Mouse (Mus musculus) heart, adult 9 months (tissue): ENCODE data around the gene Gm960.

Source experiments
- DNase-seq, 2 experiments: peaks; one replicate each; pipeline ENCODE4 v3.0.0; 2022; ENCODE audit warnings: low spot score in 2 of 2

Gm960 gene

GRCm38 (mm10) chr19:4711601-4712155 lies 13.2 kb upstream of the Gm960 start:
- no peak for DNase-seq

GRCm38 (mm10) chr19:4711098-4711600 lies 12.7 kb upstream of the Gm960 start, which contains the start of gene Sptbn2:
TSS of gene Sptbn2 (plus strand) at chr19:4711167.
- DNase-seq = no peak

- DNase-seq = no peak
Measured at GRCm38 (mm10) chr19:4708765-4709164, 10.3 kb upstream of the Gm960 start.

- no peak for DNase-seq
Measured at GRCm38 (mm10) chr19:4701221-4701620, 2.8 kb upstream of the Gm960 start.

GRCm38 (mm10) chr19:4700656-4701055 lies 2.2 kb upstream of the Gm960 start:
- no peak for DNase-seq

- no peak for DNase-seq
Measured at GRCm38 (mm10) chr19:4699821-4700220, 1.4 kb upstream of the Gm960 start.

- DNase-seq = no peak
Measured at GRCm38 (mm10) chr19:4698856-4699255, 388 bp upstream of the Gm960 start.

- no peak for DNase-seq
Measured at GRCm38 (mm10) chr19:4697721-4698120, 747 bp downstream of the Gm960 start.

- DNase-seq = no peak
Measured at GRCm38 (mm10) chr19:4697121-4697520, 1.3 kb downstream of the Gm960 start.

- DNase-seq = no peak
Measured at GRCm38 (mm10) chr19:4694346-4694745, 4.1 kb downstream of the Gm960 start.

GRCm38 (mm10) chr19:4672401-4672800 lies 26.1 kb downstream of the Gm960 start:
- no peak for DNase-seq

GRCm38 (mm10) chr19:4670776-4671175 lies 27.7 kb downstream of the Gm960 start:
- DNase-seq = no peak

GRCm38 (mm10) chr19:4666815-4667214 lies 31.7 kb downstream of the Gm960 start:
- DNase-seq = no peak

GRCm38 (mm10) chr19:4658156-4658555 lies 40.3 kb downstream of the Gm960 start:
- DNase-seq = no peak

GRCm38 (mm10) chr19:4646917-4647492 lies 51.5 kb downstream of the Gm960 start:
- no peak for DNase-seq

- DNase-seq = no peak
Measured at GRCm38 (mm10) chr19:4644271-4644670, 54.2 kb downstream of the Gm960 start.

- DNase-seq = no peak
Measured at GRCm38 (mm10) chr19:4635986-4636385, 62.5 kb downstream of the Gm960 start.

GRCm38 (mm10) chr19:4628819-4629218 lies 69.6 kb downstream of the Gm960 start:
- DNase-seq = peak in 1 of 2 experiments; percentile 45

GRCm38 (mm10) chr19:4625829-4626535 lies 72.5 kb downstream of the Gm960 start:
- DNase-seq = no peak

- DNase-seq = peak; percentile 88 to 91
Measured at GRCm38 (mm10) chr19:4625179-4625828, 73.2 kb downstream of the Gm960 start, which contains the start of gene Rce1. TSS of gene Rce1 (minus strand) at chr19:4625641.

- no peak for DNase-seq
Measured at GRCm38 (mm10) chr19:4624406-4625178, 73.9 kb downstream of the Gm960 start.

GRCm38 (mm10) chr19:4624006-4624405 lies 74.5 kb downstream of the Gm960 start:
- DNase-seq = no peak
